Mouse (Mus musculus): Measurements from ENCODE around the gene Kdm1b.

The Kdm1b gene

DNA sequence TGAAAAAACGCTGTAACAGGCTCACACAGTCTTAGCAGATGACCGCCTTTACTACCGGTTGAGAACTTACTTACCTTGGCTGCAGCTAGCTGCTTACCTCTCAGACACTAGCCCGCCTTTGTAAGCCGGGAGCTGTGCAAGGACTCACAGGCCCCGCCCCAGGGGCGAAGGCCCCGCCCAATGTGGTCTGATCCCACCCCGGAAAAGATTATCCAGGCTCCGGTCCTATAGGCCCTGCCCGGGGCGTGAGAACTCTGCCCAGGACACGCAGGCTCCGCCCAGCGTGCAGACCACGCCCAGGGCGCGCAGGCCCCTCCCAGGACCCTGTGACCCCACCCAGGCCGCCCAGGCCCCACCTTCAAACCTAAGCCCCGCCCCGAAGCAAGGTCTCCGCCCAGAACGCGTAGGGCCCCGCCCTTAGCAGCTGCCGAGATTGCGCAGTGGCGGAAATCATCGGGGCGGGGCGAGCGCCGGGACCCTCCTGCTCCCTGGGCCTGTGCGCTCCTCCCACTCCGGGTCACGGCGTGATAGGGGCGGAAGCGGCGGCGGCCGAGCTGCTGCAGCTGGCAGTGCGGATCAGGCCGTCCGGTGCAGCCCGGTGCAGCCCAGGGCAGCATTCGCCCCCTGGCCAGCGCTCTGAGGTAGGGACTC is at the start of gene Kdm1b:
Gene Kdm1b (plus strand): TSS at position 470 of the 651 bp plus-strand sequence.
- peak; percentile 99 to 100 for DNase-seq

DNA sequence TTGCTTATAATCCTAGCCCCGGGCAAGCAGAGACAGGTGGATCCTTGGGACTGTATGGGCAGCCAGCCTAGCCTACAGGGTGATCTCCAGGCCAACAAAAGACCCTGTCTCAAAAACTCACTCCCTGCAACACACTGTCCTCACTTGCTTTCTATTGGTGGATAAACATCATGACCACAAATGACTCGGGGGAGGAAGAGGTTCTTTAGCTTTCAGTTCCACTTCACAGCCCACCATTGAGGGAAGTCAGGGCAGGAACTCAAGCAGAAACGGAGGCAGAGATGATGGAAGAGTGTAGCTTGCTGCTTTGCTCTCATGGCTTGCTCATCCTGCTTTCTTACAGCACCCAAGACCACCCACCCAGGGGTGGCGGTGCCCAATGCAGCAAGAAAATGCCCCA is 45.9 kb upstream of the Kdm1b start:
- DNase-seq: no peak

GRCm38 (mm10) chr13:46999498-46999897 is 43.8 kb upstream of the Kdm1b start:
- DNase-seq: no peak

GRCm38 (mm10) chr13:47001590-47001989 is 41.7 kb upstream of the Kdm1b start:
- DNase-seq: no peak

- no peak for DNase-seq
Measured at GRCm38 (mm10) chr13:47013740-47014139, 29.6 kb upstream of the Kdm1b start.

- peak; percentile 72 to 77 for DNase-seq
Measured at GRCm38 (mm10) chr13:47014334-47015194, 28.7 kb upstream of the Kdm1b start, which contains the start of gene Nhlrc1. TSS of gene Nhlrc1 (minus strand) at chr13:47014850.

DNA sequence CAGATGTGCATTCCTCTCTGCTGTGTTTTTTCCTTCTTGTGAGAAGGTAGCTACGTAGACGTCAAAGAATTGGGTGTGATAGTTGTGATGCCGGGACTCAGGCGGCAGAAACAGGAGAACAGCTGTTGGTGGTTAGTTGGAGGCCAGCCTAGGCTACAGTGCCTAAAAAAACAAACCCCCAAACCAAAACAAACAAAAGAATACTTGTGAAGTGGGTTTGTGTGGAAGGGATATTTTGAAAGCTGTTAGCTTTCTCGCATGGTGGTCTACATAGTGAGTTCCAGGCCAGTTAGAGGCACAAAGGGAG is 28.2 kb upstream of the Kdm1b start:
- no peak for DNase-seq

DNA sequence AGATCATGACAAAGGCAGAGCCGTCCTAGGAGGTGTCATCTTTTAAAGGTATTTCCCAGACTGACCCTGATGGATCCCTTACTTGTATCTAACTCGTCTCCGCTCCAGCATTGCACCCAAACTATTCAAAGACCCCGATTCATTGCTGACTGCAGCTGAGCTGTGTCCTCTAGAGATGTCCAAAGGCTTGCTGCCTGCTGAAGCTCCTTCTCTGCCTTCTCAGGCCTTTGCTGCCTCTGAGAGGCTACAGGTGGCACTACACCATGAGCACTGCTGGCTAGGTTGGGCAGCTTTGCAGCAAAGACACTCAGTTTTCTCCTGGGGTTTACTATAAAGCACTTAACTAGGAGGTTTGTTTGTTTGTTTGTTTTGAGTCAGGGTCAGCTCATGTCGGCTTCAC is 26.0 kb upstream of the Kdm1b start:
- peak in 1 of 2 experiments; percentile 3 for DNase-seq

GRCm38 (mm10) chr13:47019774-47020173 is 23.5 kb upstream of the Kdm1b start:
- DNase-seq: no peak

DNA sequence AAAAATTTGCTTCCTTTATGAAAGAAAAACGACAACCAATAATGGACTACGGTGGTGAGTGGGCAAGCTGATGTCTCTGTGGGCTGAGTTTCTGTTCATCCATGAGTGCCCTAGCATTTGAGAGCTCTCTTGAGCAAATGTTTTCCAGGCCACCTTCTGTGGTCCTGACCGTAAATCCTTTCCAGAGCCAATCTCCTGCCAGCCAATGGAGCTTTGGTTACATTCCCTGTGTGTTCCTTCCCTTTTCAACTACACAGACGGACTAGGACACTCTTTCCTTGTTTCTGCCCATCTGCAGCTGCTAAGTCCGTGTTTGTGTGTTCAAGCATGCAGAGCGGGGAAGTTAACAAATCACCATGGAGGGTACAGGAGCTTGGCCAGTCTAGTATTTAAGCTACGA is 22.5 kb upstream of the Kdm1b start:
- no peak for DNase-seq

DNA sequence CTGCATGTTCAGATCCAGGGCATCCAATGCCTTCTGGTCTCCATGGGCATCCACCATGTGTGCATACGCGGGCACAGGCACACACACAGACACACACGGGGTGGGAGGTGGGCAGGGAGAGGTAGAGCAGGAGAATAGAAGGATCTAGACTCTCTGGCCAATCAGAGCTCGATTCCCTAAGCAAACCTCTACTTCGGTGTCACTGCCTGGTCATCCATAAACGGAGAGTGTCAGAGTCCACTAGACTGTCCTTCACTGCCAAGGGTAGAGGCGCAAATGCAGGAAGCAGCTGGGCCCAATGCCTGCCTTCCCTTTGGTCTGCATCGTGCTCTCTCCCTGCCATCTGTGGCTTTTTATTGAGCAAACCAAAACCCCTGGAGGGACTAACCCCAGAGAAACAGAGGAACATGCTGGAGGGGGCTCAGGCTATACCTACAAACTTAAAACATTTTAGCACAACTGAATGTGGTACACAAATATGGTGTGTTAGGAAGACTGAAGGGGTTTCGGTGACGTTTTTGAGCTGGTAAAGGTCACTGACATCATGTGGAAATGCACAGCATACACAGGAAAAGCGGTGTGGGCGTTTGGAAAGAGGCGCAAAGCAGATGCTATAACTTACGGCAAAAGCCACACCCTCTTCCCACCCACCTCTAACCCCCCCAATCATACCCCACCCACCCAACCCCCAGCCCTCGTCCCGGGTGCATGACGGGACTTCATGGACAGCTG is 12.8 kb upstream of the Kdm1b start:
- no peak for DNase-seq

- no peak for DNase-seq
Measured at GRCm38 (mm10) chr13:47033602-47034001, 9.7 kb upstream of the Kdm1b start.

DNA sequence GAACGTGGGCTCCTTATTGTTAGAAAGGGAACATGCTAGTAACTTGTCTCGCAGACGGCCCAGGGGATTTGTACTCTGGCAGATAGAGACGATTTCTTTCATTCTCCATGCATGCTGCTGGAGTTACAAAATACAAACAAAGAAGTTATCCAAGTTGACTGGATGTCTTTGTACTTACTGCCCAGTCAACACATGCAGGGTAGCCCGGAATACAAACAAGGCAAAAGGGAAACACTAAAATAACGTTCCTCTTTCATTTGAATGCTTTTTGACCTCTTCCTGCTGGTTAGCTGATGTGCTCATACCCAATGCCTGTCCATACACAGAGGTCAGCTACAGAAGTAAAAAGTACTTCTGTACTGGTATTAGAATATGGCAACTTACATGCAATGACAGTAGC is 5.4 kb upstream of the Kdm1b start:
- DNase-seq: no peak

GRCm38 (mm10) chr13:47040061-47040460 is 3.2 kb upstream of the Kdm1b start:
- DNase-seq: no peak

GRCm38 (mm10) chr13:47042024-47042633 is 1.2 kb upstream of the Kdm1b start:
- no peak for DNase-seq

DNA sequence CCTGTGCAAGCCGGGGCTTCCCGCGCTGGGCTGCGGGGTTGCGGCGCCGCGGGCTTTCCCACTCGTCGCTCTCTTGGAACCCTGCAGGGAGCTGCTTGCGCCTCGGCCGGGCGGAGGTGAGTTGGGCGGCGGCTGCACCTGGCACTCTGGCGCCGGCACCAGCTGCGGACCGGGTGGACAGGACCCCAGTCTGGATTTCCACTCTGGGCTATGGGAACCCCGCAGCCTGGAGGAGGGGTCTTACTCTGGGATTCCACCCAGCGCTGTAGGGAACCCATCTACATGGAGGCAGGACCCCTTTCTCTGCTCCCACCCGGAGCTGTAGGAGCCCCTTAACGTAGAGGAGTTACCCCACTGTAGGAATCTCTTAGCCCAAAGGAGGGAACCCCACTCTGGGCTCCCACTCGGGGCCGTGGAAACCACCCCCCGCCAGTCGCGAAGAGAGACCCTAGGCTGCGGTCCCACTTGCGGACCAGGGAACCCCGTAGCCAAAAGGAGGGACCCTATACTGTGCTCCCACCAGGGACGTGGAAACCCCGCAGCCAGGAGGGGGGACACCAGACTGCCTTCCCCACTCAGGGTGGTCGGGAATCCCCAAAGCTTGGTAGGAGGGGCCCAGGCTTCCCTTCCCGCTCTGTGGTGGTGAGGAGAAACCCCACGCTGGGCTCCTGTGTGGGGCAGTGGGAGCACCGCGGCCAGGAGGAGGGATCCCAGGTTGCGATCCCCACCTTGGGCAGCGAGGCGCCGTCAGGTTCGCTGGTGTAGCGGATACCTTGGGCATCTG is 726 bp downstream of the Kdm1b start:
- peak in 1 of 2 experiments; percentile 34 for DNase-seq

GRCm38 (mm10) chr13:47044617-47044947 is 1.3 kb downstream of the Kdm1b start, which contains the start of gene Tpmt:
TSS of gene Tpmt (minus strand) at chr13:47044737.
- DNase-seq: peak; percentile 29 to 30

DNA sequence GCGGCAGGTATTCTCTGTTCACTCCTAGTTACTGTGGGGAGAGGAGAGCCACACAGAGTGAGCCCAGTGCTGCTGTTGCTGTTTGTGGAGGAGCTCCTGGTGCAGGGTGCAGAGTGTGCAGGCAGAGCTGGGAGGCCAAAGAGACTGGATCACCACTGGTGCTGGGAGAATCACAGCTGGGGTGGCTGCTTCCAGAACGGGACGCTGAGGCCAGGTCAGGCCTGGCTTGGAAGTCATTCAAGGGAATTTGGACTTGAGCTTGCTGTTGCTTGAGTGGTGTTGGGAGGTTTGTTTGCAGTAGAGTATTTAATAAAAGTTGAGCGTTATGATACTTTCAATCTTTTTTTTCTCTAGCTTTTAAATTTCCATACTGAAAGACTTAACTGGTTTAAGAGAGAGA is 4.7 kb downstream of the Kdm1b start:
- no peak for DNase-seq

GRCm38 (mm10) chr13:47050009-47050408 is 6.7 kb downstream of the Kdm1b start:
- DNase-seq: no peak

DNA sequence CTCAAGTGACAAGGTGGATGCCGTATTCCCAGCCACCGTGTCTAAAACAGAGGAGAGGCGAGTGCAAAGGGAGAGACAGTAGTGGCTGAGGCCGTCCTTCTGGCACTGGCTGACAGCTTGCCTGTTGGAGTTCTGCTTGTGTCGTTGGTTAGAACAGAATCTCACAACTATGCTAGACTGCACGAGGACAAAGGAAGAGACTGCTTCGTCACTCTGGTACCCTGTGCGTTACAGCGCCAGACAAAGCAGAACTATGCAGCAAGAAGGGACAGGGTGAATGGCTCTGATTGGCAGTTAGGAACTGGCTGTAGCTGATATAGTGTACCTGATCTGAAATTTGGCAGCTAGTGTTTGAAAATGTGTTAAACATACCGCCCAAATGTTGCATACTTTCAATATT is 10.7 kb downstream of the Kdm1b start:
- no peak for DNase-seq

GRCm38 (mm10) chr13:47056126-47056525 is 12.8 kb downstream of the Kdm1b start:
- peak; percentile 3 for DNase-seq

- DNase-seq: no peak
Measured at GRCm38 (mm10) chr13:47056781-47057180, 13.5 kb downstream of the Kdm1b start.

DNA sequence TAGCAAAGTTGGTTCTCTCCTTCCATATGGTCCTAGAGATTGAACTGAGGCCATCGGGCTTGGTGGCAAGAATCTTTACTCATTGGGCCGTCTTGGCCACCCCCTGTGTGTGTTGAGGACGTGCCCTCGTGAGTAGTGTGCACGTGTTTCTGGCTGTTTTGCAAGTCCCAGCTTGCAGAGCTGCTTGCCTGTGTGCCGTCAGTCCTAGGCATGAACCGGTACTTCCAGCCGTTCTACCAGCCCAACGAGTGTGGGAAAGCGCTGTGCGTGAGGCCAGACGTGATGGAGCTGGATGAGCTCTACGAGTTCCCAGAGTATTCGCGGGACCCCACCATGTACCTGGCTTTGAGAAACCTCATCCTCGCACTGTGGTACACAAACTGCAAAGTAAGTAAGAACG is 19.5 kb downstream of the Kdm1b start:
- DNase-seq: no peak
